In genomic region chr8:26808111-26808651, GRCm38 (mm10) we compare ENCODE assay signal across 8 mouse cellular contexts.
A peak's percentile ranks its signal among the peaks of the same experiment; 100 is the strongest.
DNase-seq lines count a peak whose midpoint lies in the region; ATAC-seq and TF ChIP-seq lines count a peak whose summit lies in the region.

No protein-coding gene starts in this region.

- H3K4me2 ChIP-seq in hindbrain, embryonic 12.5 days (replicated peaks), result peak overlapping the region; percentile 8; the same call in 1 of the 2 replicates
- no peak overlapping the region for H3K4me2 ChIP-seq in hindbrain, embryonic 14.5 days (replicated peaks)
- no peak overlapping the region for H3K4me2 ChIP-seq in hindbrain, postnatal 0 days (ENCODE audit: low read depth, low read length)

- peaks cover 40% of the 10 kb centered on the region for H3K4me1 ChIP-seq in hindbrain, embryonic 12.5 days
- H3K4me1 ChIP-seq in hindbrain, embryonic 14.5 days (replicated peaks; ENCODE audit: control insufficient read depth, insufficient read depth, low read length), result peaks cover 24% of the 10 kb centered on the region; the same call in 1 of the 2 replicates
- H3K4me1 ChIP-seq in hindbrain, postnatal 0 days (ENCODE audit: insufficient read depth, low read length), result peaks cover 6% of the 10 kb centered on the region; the same call in 1 of the 2 replicates

- no peak overlapping the region for H3K4me3 ChIP-seq in hindbrain, embryonic 12.5 days
- H3K4me3 ChIP-seq in hindbrain, embryonic 14.5 days (replicated peaks; ENCODE audit: low read length), result no peak overlapping the region
- H3K4me3 ChIP-seq in hindbrain, postnatal 0 days (ENCODE audit: low read length), result no peak overlapping the region

- H3K27ac ChIP-seq in hindbrain, embryonic 12.5 days, result no peak overlapping the region
- H3K27ac ChIP-seq in hindbrain, embryonic 14.5 days, result no peak overlapping the region
- no peak overlapping the region for H3K27ac ChIP-seq in hindbrain, postnatal 0 days

- no peak for DNase-seq in hindbrain, embryonic 14.5 days (ENCODE audit: low spot score)
- DNase-seq in brain, adult 2 months (ENCODE audit: low read depth, low spot score), result peak; percentile 74
- peak; percentile 65 for DNase-seq in embryo, embryonic 9.5 days (ENCODE audit: extremely low spot score)
- DNase-seq in hindbrain, postnatal 0 days (ENCODE audit: low spot score), result peak; percentile 55
- no peak for DNase-seq in urinary bladder, adult 2 months (ENCODE audit: low spot score)
- no peak for DNase-seq in left cerebral cortex, adult 8-10 months (ENCODE audit: low spot score in 2 of 2)
- DNase-seq in urinary bladder, adult 18-20 months (ENCODE audit: low spot score in 2 of 2), result no peak

- no peak overlapping the region for H3K9ac ChIP-seq in hindbrain, embryonic 12.5 days
- no peak overlapping the region for H3K9ac ChIP-seq in hindbrain, embryonic 14.5 days
- H3K9ac ChIP-seq in hindbrain, postnatal 0 days (replicated peaks; ENCODE audit: low read length), result no peak overlapping the region

- 7% methylated on average over 11 of the region's 11 CpGs for WGBS in hindbrain, embryonic 12.5 days
- WGBS in hindbrain, embryonic 14.5 days, result 10% methylated on average over 11 of the region's 11 CpGs
- 22% methylated on average over 11 of the region's 11 CpGs for WGBS in hindbrain, postnatal 0 days

- no peaks in the 10 kb centered on the region for H3K36me3 ChIP-seq in hindbrain, embryonic 12.5 days
- H3K36me3 ChIP-seq in hindbrain, embryonic 14.5 days (replicated peaks; ENCODE audit: control insufficient read depth, insufficient read depth), result no peaks in the 10 kb centered on the region
- no peaks in the 10 kb centered on the region for H3K36me3 ChIP-seq in hindbrain, postnatal 0 days (ENCODE audit: insufficient read depth, low read length)

- no peak for TF ChIP-seq CTCF in hindbrain, postnatal 0 days (IDR thresholded peaks at IDR 0.05; ENCODE audit: low read depth)

- H3K9me3 ChIP-seq in hindbrain, embryonic 12.5 days (replicated peaks), result no peaks in the 10 kb centered on the region
- H3K9me3 ChIP-seq in hindbrain, embryonic 14.5 days (ENCODE audit: control insufficient read depth, low read length), result no peaks in the 10 kb centered on the region
- no peaks in the 10 kb centered on the region for H3K9me3 ChIP-seq in hindbrain, postnatal 0 days (ENCODE audit: low read length)

- no peak for ATAC-seq in hindbrain, embryonic 12.5 days (ENCODE audit: low FRiP score)
- no peak for ATAC-seq in hindbrain, embryonic 14.5 days (ENCODE audit: low FRiP score)
- no peak for ATAC-seq in hindbrain, postnatal 0 days

- H3K27me3 ChIP-seq in hindbrain, embryonic 12.5 days, result peaks cover 26% of the 10 kb centered on the region; the same call in 1 of the 2 replicates
- no peaks in the 10 kb centered on the region for H3K27me3 ChIP-seq in hindbrain, embryonic 14.5 days (ENCODE audit: control insufficient read depth, insufficient read depth, low read length)
- peaks cover 3% of the 10 kb centered on the region; the same call in 1 of the 2 replicates for H3K27me3 ChIP-seq in hindbrain, postnatal 0 days (ENCODE audit: insufficient read depth, low read length)

Comparison
In these comparisons a context has a peak if more than half of its experiments do, and no peak if none do; other contexts are left out.
1. DNase-seq: peak in brain, adult 2 months (single experiment), embryo, embryonic 9.5 days (single experiment) and hindbrain, postnatal 0 days (single experiment); none in hindbrain, embryonic 14.5 days (single experiment), urinary bladder, adult 2 months (single experiment), left cerebral cortex, adult 8-10 months (0 of 2) and urinary bladder, adult 18-20 months (0 of 2).